In genomic region chrX:119927081-119927571, GRCm38 (mm10) we compare ENCODE assay signal across 8 mouse cellular contexts. TPM values are rescaled to one million over a fixed set of nuclear protein-coding genes. Genes with fewer than 3 reads are reported as not detected.
DNase-seq lines count a peak whose midpoint lies in the region; ATAC-seq and TF ChIP-seq lines count a peak whose summit lies in the region.

TSS of gene Pabpc5 (plus strand) at chrX:119927196.

- H3K4me3 ChIP-seq in brown adipose tissue, adult 24 weeks (ENCODE audit: insufficient read depth, low read depth, low read length): peak within 1 kb of the TSS; percentile 14
- H3K4me3 ChIP-seq in heart, embryonic 12.5 days: peak within 1 kb of the TSS; percentile 51
- H3K4me3 ChIP-seq in kidney, postnatal 0 days (replicated peaks; ENCODE audit: low read depth, low read length): peak within 1 kb of the TSS; percentile 29
- peak within 1 kb of the TSS; percentile 43 for H3K4me3 ChIP-seq in limb, embryonic 14.5 days (replicated peaks; ENCODE audit: low read length)

- no peak for TF ChIP-seq CTCF in kidney, postnatal 0 days (IDR thresholded peaks at IDR 0.05; ENCODE audit: low read depth)

- H3K36me3 ChIP-seq in heart, embryonic 12.5 days: no peaks in the 10 kb centered on the region
- no peaks in the 10 kb centered on the region for H3K36me3 ChIP-seq in kidney, postnatal 0 days (ENCODE audit: insufficient read depth, low read length)
- no peaks in the 10 kb centered on the region for H3K36me3 ChIP-seq in limb, embryonic 14.5 days (ENCODE audit: control insufficient read depth, insufficient read depth, low read length)

- H3K9ac ChIP-seq in heart, embryonic 12.5 days: peak within 1 kb of the TSS; percentile 58; the same call in 1 of the 2 replicates
- 0 out of 2 replicates have a peak within 1 kb of the TSS, but pooled peaks have one; percentile 31 for H3K9ac ChIP-seq in kidney, postnatal 0 days (ENCODE audit: low read depth, low read length)
- peak within 1 kb of the TSS; percentile 59 for H3K9ac ChIP-seq in limb, embryonic 14.5 days (ENCODE audit: low read depth, low read length, severe bottlenecking)

- H3K27me3 ChIP-seq in heart, embryonic 12.5 days (replicated peaks): no peaks in the 10 kb centered on the region
- no peaks in the 10 kb centered on the region for H3K27me3 ChIP-seq in kidney, postnatal 0 days (ENCODE audit: insufficient read depth, low read length)
- H3K27me3 ChIP-seq in limb, embryonic 14.5 days (ENCODE audit: control insufficient read depth, insufficient read depth, low read length): no peaks in the 10 kb centered on the region

- H3K27ac ChIP-seq in brown adipose tissue, adult 24 weeks (replicated peaks; ENCODE audit: low read depth, low read length): no peak within 1 kb of the TSS
- H3K27ac ChIP-seq in heart, embryonic 12.5 days (ENCODE audit: poor library complexity, severe bottlenecking): peak within 1 kb of the TSS; percentile 62; the same call in 1 of the 2 replicates
- no peak within 1 kb of the TSS for H3K27ac ChIP-seq in kidney, postnatal 0 days
- peak within 1 kb of the TSS; percentile 79 for H3K27ac ChIP-seq in limb, embryonic 14.5 days (replicated peaks; ENCODE audit: low read depth, low read length)

- H3K9me3 ChIP-seq in heart, embryonic 12.5 days (replicated peaks): no peaks in the 10 kb centered on the region
- no peaks in the 10 kb centered on the region for H3K9me3 ChIP-seq in kidney, postnatal 0 days (replicated peaks; ENCODE audit: low read length)
- H3K9me3 ChIP-seq in limb, embryonic 14.5 days (ENCODE audit: control insufficient read depth, low read length): no peaks in the 10 kb centered on the region

- peak; percentile 9 for DNase-seq in fibroblast of lung, adult 2 months (ENCODE audit: low read depth)
- DNase-seq in kidney, postnatal 0 days (ENCODE audit: low spot score): peak; percentile 56
- DNase-seq in limb, embryonic 14.5 days (ENCODE audit: low spot score): peak; percentile 50
- peak; percentile 64 for DNase-seq in neural tube, embryonic 10.5 days (ENCODE audit: extremely low spot score, low spot score)
- peak; percentile 56 for DNase-seq in testis, postnatal 10 days (ENCODE audit: low spot score)

- H3K4me2 ChIP-seq in heart, embryonic 12.5 days: peak within 1 kb of the TSS; percentile 61
- H3K4me2 ChIP-seq in kidney, postnatal 0 days (ENCODE audit: low read length): peak within 1 kb of the TSS; percentile 54
- peak within 1 kb of the TSS; percentile 42 for H3K4me2 ChIP-seq in limb, embryonic 14.5 days (replicated peaks; ENCODE audit: low read depth, low read length, severe bottlenecking)

- WGBS in heart, embryonic 12.5 days: 3% methylated on average over 21 of the region's 21 CpGs
- 17% methylated on average over 21 of the region's 21 CpGs for WGBS in kidney, postnatal 0 days
- 12% methylated on average over 20 of the region's 21 CpGs for WGBS in limb, embryonic 14.5 days

- no peak for TF ChIP-seq POLR2A in limb, embryonic 14.5 days (IDR thresholded peaks at IDR 0.05; ENCODE audit: borderline replicate concordance, extremely low read depth, insufficient read depth, insufficient read length)

- ATAC-seq in heart, embryonic 12.5 days (ENCODE audit: insufficient number of reproducible peaks, low FRiP score): peak; percentile 84
- peak; percentile 87 for ATAC-seq in kidney, postnatal 0 days (replicated peaks; ENCODE audit: low FRiP score, low read depth)
- ATAC-seq in limb, embryonic 14.5 days (ENCODE audit: low FRiP score, low read depth): peak; percentile 91
- no peak for ATAC-seq in monocyte, adult 5-6 weeks (replicated peaks; ENCODE audit: insufficient number of reproducible peaks, low FRiP score, low TSS enrichment, poor library complexity, severe bottlenecking)

- no peaks in the 10 kb centered on the region for H3K4me1 ChIP-seq in brown adipose tissue, adult 24 weeks (ENCODE audit: control insufficient read depth, insufficient read depth, insufficient read length, low read length)
- no peaks in the 10 kb centered on the region for H3K4me1 ChIP-seq in heart, embryonic 12.5 days (replicated peaks)
- H3K4me1 ChIP-seq in kidney, postnatal 0 days (replicated peaks; ENCODE audit: insufficient read depth, low read length): no peaks in the 10 kb centered on the region
- H3K4me1 ChIP-seq in limb, embryonic 14.5 days (ENCODE audit: control insufficient read depth, insufficient read depth, low read length): no peaks in the 10 kb centered on the region

RNA-seq across cellular contexts. Expression of gene Pabpc5, which starts in this region (rescaled TPM):
- polyA plus RNA-seq in brown adipose tissue, adult 24 weeks (2012; ENCODE audit: insufficient read depth, insufficient read length, missing spikeins): not detected in 2 replicates
- polyA plus RNA-seq in heart, embryonic 12.5 days (2016; fragmentation: Nextera tagmentation; extraction: Ambion mirVana): 0.40 and 0.63 TPM in 2 replicates
- 0.05 and 0.08 TPM in 2 replicates for polyA plus RNA-seq in kidney, postnatal 0 days (2015; fragmentation: Nextera tagmentation; extraction: Ambion mirVana)
- 0.36 and 0.40 TPM in 2 replicates for polyA plus RNA-seq in limb, embryonic 14.5 days (2012; rRNA removed)
- polyA plus RNA-seq in limb, embryonic 14.5 days (2014; fragmentation: Nextera tagmentation; extraction: Ambion mirVana): 0.50 and 0.83 TPM in 2 replicates
- total RNA-seq in monocyte, adult 5-6 weeks (2017): not detected in 3 replicates

Comparison
In these comparisons a context has a peak if more than half of its experiments do, and no peak if none do; other contexts are left out.
1. Peak in ATAC-seq, H3K4me3 ChIP-seq, H3K27ac ChIP-seq, H3K9ac ChIP-seq and H3K4me2 ChIP-seq in heart, embryonic 12.5 days; RNA of the gene not detected or under 1 TPM.
2. Peak in DNase-seq, ATAC-seq, H3K4me3 ChIP-seq, H3K9ac ChIP-seq and H3K4me2 ChIP-seq in kidney, postnatal 0 days; RNA of the gene not detected or under 1 TPM.
3. Peak in DNase-seq, ATAC-seq, H3K4me3 ChIP-seq, H3K27ac ChIP-seq, H3K9ac ChIP-seq and H3K4me2 ChIP-seq in limb, embryonic 14.5 days; RNA of the gene not detected or under 1 TPM.
4. DNase-seq: peak in every context shown above with its lines; median percentile 64 in neural tube, embryonic 10.5 days; 56 in kidney, postnatal 0 days; 56 in testis, postnatal 10 days; 50 in limb, embryonic 14.5 days; 9 in fibroblast of lung, adult 2 months.